ENCODE assay signal across 16 mouse cellular contexts in genomic region chr19:10238477-10238876, GRCm38 (mm10). TPM values are rescaled to one million over a fixed set of nuclear protein-coding genes. Genes with fewer than 3 reads are reported as not detected.
DNase-seq lines count a peak whose midpoint lies in the region; ATAC-seq lines count a peak whose summit lies in the region.
"Had no signal": no experiment of that assay in that cellular context is flagged by ENCODE, and none has a peak within 500 bp of the region (broad histone marks: within the 10 kb centered on the region; RNA-seq: fewer than 3 reads in every experiment).

No protein-coding gene starts in this region.

- H3K4me3 ChIP-seq in heart, embryonic 13.5 days = peak overlapping the region; percentile 63; the same call in 1 of the 2 replicates
- H3K4me3 ChIP-seq in liver, embryonic 16.5 days (ENCODE audit: low read depth, low read length) = no peak overlapping the region
- no peak overlapping the region for H3K4me3 ChIP-seq in stomach, embryonic 14.5 days (ENCODE audit: low read depth, low read length)
- H3K4me3 ChIP-seq: embryonic facial prominence, embryonic 12.5 days; midbrain, embryonic 12.5 days had no signal

- peaks cover 32% of the 10 kb centered on the region for H3K4me1 ChIP-seq in heart, embryonic 13.5 days
- H3K4me1 ChIP-seq in liver, embryonic 16.5 days (ENCODE audit: control insufficient read depth, low read depth, low read length) = peaks cover 20% of the 10 kb centered on the region
- peaks cover 20% of the 10 kb centered on the region for H3K4me1 ChIP-seq in stomach, embryonic 14.5 days (ENCODE audit: control insufficient read depth, insufficient read depth, low read length)

- H3K9ac ChIP-seq in heart, embryonic 13.5 days = no peak overlapping the region; the same call in 1 of the 2 replicates
- H3K9ac ChIP-seq in liver, embryonic 16.5 days (ENCODE audit: low read depth, low read length) = no peak overlapping the region
- H3K9ac ChIP-seq in stomach, embryonic 14.5 days (replicated peaks; ENCODE audit: low read depth, low read length) = no peak overlapping the region
- H3K9ac ChIP-seq: embryonic facial prominence, embryonic 12.5 days; forebrain, postnatal 0 days; limb, embryonic 13.5 days; midbrain, embryonic 12.5 days had no signal

- no peak for DNase-seq in heart, postnatal 36 days
- DNase-seq in heart, postnatal 4 days = peak; percentile 32
- DNase-seq in embryo, embryonic 11 days = no peak
- DNase-seq in left cerebral cortex, adult 9 months (ENCODE audit: low spot score in 2 of 2) = no peak
- no peak for DNase-seq in left cerebral cortex, adult 11 months (ENCODE audit: low spot score)
- DNase-seq: adrenal gland, adult 8-10 months; cerebellum, adult 11-12 months; forebrain, postnatal 0 days; right cerebral cortex, postnatal 14 days had no signal

- intact Hi-C loops in heart, postnatal 36 days (cut with DNase I) = no loop called here

- peak overlapping the region; percentile 74 for H3K27ac ChIP-seq in heart, embryonic 13.5 days (replicated peaks)
- H3K27ac ChIP-seq in liver, embryonic 16.5 days (ENCODE audit: low read length) = no peak overlapping the region
- peak overlapping the region; percentile 35; the same call in 1 of the 2 replicates for H3K27ac ChIP-seq in stomach, embryonic 14.5 days (ENCODE audit: low read length)
- H3K27ac ChIP-seq: embryonic facial prominence, embryonic 12.5 days; limb, embryonic 13.5 days; midbrain, embryonic 12.5 days had no signal

- peaks cover 19% of the 10 kb centered on the region for H3K27me3 ChIP-seq in heart, embryonic 13.5 days (replicated peaks)
- H3K27me3 ChIP-seq in liver, embryonic 16.5 days (ENCODE audit: control insufficient read depth, insufficient read depth, low read depth, low read length) = peaks cover 5% of the 10 kb centered on the region; the same call in 1 of the 2 replicates
- H3K27me3 ChIP-seq in stomach, embryonic 14.5 days (ENCODE audit: control insufficient read depth, insufficient read depth, low read length) = no peaks in the 10 kb centered on the region

- WGBS in heart, embryonic 13.5 days = 21% methylated on average over 3 of the region's 3 CpGs
- WGBS in liver, embryonic 16.5 days (ENCODE audit: insufficient replicate concordance) = 14% methylated on average over 3 of the region's 3 CpGs
- whole genome bisulfite sequencing in stomach, embryonic 14.5 days = 22% methylated on average over 3 of the region's 3 CpGs

- H3K4me2 ChIP-seq in heart, embryonic 13.5 days = peak overlapping the region; percentile 85
- peak overlapping the region; percentile 71; the same call in 1 of the 2 replicates for H3K4me2 ChIP-seq in liver, embryonic 16.5 days (ENCODE audit: low read depth, low read length)
- H3K4me2 ChIP-seq in stomach, embryonic 14.5 days (replicated peaks; ENCODE audit: low read depth, low read length) = peak overlapping the region; percentile 62
- H3K4me2 ChIP-seq: embryonic facial prominence, embryonic 12.5 days; midbrain, embryonic 12.5 days had no signal

- no peaks in the 10 kb centered on the region for H3K9me3 ChIP-seq in heart, embryonic 13.5 days
- no peaks in the 10 kb centered on the region for H3K9me3 ChIP-seq in liver, embryonic 16.5 days (replicated peaks; ENCODE audit: control insufficient read depth, low read length)
- no peaks in the 10 kb centered on the region for H3K9me3 ChIP-seq in stomach, embryonic 14.5 days (ENCODE audit: control insufficient read depth, low read depth, low read length)
- H3K9me3 ChIP-seq: embryonic facial prominence, embryonic 12.5 days; limb, embryonic 13.5 days; midbrain, embryonic 12.5 days had no signal

- no peaks in the 10 kb centered on the region for H3K36me3 ChIP-seq in heart, embryonic 13.5 days
- no peaks in the 10 kb centered on the region for H3K36me3 ChIP-seq in liver, embryonic 16.5 days (ENCODE audit: control insufficient read depth, insufficient read depth)
- H3K36me3 ChIP-seq in stomach, embryonic 14.5 days (ENCODE audit: control insufficient read depth, insufficient read depth, low read length) = no peaks in the 10 kb centered on the region
- H3K36me3 ChIP-seq: embryonic facial prominence, embryonic 12.5 days; limb, embryonic 13.5 days; midbrain, embryonic 12.5 days had no signal

- ATAC-seq in heart, embryonic 13.5 days (ENCODE audit: extremely low read depth, insufficient number of reproducible peaks, low FRiP score, low TSS enrichment) = no peak
- no peak for ATAC-seq in liver, embryonic 16.5 days (ENCODE audit: low read depth)
- no peak for ATAC-seq in stomach, embryonic 14.5 days (ENCODE audit: insufficient number of reproducible peaks, insufficient read depth, low FRiP score, low read depth)
- ATAC-seq: forebrain, postnatal 0 days had no signal

RNA-seq across cellular contexts. Expression of gene Myrf, which starts 2.1 kb away (rescaled TPM):
- polyA plus RNA-seq in heart, embryonic 13.5 days (2015; fragmentation: Nextera tagmentation; extraction: Ambion mirVana) = 8.4 and 11.1 TPM in 2 replicates
- 1 to 10 TPM; 5.9 to 7.3 TPM for total RNA-seq in heart, postnatal 36 days (2021)
- total RNA-seq in heart, postnatal 4 days (2021) = 10 to 100 TPM in 1 of 2 experiments, 1 to 10 TPM in 1; 9.0 to 11.9 TPM
- polyA plus RNA-seq in liver, embryonic 16.5 days (2015; fragmentation: Nextera tagmentation; extraction: Ambion mirVana) = 3.1 and 3.9 TPM in 2 replicates
- polyA plus RNA-seq in stomach, embryonic 14.5 days (2014; fragmentation: Nextera tagmentation; extraction: Ambion mirVana) = 27.6 and 28.4 TPM in 2 replicates
- total RNA-seq: granulocyte monocyte progenitor cell, adult 5-6 weeks had no signal

RNA-seq across cellular contexts. Expression of gene Fen1, which starts 34.5 kb away (rescaled TPM):
- polyA plus RNA-seq in heart, embryonic 13.5 days (2015; fragmentation: Nextera tagmentation; extraction: Ambion mirVana) = 49.0 and 56.8 TPM in 2 replicates
- total RNA-seq in heart, postnatal 36 days (2021) = 1 to 10 TPM; 4.7 TPM
- total RNA-seq in heart, postnatal 4 days (2021) = 10 to 100 TPM; 26.8 to 27.2 TPM
- polyA plus RNA-seq in liver, embryonic 16.5 days (2015; fragmentation: Nextera tagmentation; extraction: Ambion mirVana) = 114 and 125 TPM in 2 replicates
- 65.1 and 70.4 TPM in 2 replicates for polyA plus RNA-seq in stomach, embryonic 14.5 days (2014; fragmentation: Nextera tagmentation; extraction: Ambion mirVana)

RNA-seq across cellular contexts. Expression of gene Tmem258, which starts 34.7 kb away (rescaled TPM):
- 399 and 448 TPM in 2 replicates for polyA plus RNA-seq in heart, embryonic 13.5 days (2015; fragmentation: Nextera tagmentation; extraction: Ambion mirVana)
- total RNA-seq in heart, postnatal 36 days (2021) = 100 to 1,000 TPM; 173 to 180 TPM
- 100 to 1,000 TPM; 160 TPM for total RNA-seq in heart, postnatal 4 days (2021)
- polyA plus RNA-seq in liver, embryonic 16.5 days (2015; fragmentation: Nextera tagmentation; extraction: Ambion mirVana) = 277 and 304 TPM in 2 replicates
- polyA plus RNA-seq in stomach, embryonic 14.5 days (2014; fragmentation: Nextera tagmentation; extraction: Ambion mirVana) = 453 and 489 TPM in 2 replicates

RNA-seq across cellular contexts. Expression of gene Fads1, which starts 55.8 kb away (rescaled TPM):
- 54.8 and 58.9 TPM in 2 replicates for polyA plus RNA-seq in heart, embryonic 13.5 days (2015; fragmentation: Nextera tagmentation; extraction: Ambion mirVana)
- 10 to 100 TPM; 23.7 to 24.0 TPM for total RNA-seq in heart, postnatal 36 days (2021)
- 10 to 100 TPM; 52.4 to 54.5 TPM for total RNA-seq in heart, postnatal 4 days (2021)
- polyA plus RNA-seq in liver, embryonic 16.5 days (2015; fragmentation: Nextera tagmentation; extraction: Ambion mirVana) = 79.4 and 92.4 TPM in 2 replicates
- polyA plus RNA-seq in stomach, embryonic 14.5 days (2014; fragmentation: Nextera tagmentation; extraction: Ambion mirVana) = 112 and 114 TPM in 2 replicates
